11 mouse cellular contexts compared by ENCODE assay signal in genomic region chr11:79644717-79645191, GRCm38 (mm10). TPM values are rescaled to one million over a fixed set of nuclear protein-coding genes. Genes with fewer than 3 reads are reported as not detected.
DNase-seq lines count a peak whose midpoint lies in the region; ATAC-seq and TF ChIP-seq lines count a peak whose summit lies in the region.
"Had no signal": no experiment of that assay in that cellular context is flagged by ENCODE, and none has a peak within 500 bp of the region (broad histone marks: within the 10 kb centered on the region; RNA-seq: fewer than 3 reads in every experiment).

No protein-coding gene starts in this region.

- ATAC-seq in midbrain, embryonic 15.5 days (replicated peaks) = no peak
- no peak for ATAC-seq in midbrain, embryonic 13.5 days
- ATAC-seq in neural tube, embryonic 13.5 days (ENCODE audit: low read depth) = no peak
- ATAC-seq: intestine, embryonic 16.5 days had no signal

- 46% methylated on average over 8 of the region's 8 CpGs for WGBS in midbrain, embryonic 15.5 days
- 53% methylated on average over 8 of the region's 8 CpGs for WGBS in midbrain, embryonic 13.5 days
- 23% methylated on average over 8 of the region's 8 CpGs for WGBS in kidney, adult 2 months
- 25% methylated on average over 8 of the region's 8 CpGs for WGBS in neural tube, embryonic 13.5 days

- no peak overlapping the region for H3K4me2 ChIP-seq in midbrain, embryonic 15.5 days
- no peak overlapping the region for H3K4me2 ChIP-seq in midbrain, embryonic 13.5 days (replicated peaks)
- no peak overlapping the region for H3K4me2 ChIP-seq in neural tube, embryonic 13.5 days
- H3K4me2 ChIP-seq: midbrain, embryonic 11.5 days had no signal

- H3K9ac ChIP-seq in midbrain, embryonic 15.5 days = no peak overlapping the region
- H3K9ac ChIP-seq in midbrain, embryonic 13.5 days (replicated peaks) = no peak overlapping the region
- no peak overlapping the region for H3K9ac ChIP-seq in neural tube, embryonic 13.5 days

- no peaks in the 10 kb centered on the region for H3K9me3 ChIP-seq in midbrain, embryonic 15.5 days
- H3K9me3 ChIP-seq in midbrain, embryonic 13.5 days = no peaks in the 10 kb centered on the region
- no peaks in the 10 kb centered on the region for H3K9me3 ChIP-seq in neural tube, embryonic 13.5 days

- TF ChIP-seq CTCF in gastrocnemius, adult 2 months (IDR thresholded peaks at IDR 0.05) = no peak
- no peak for TF ChIP-seq CTCF in kidney, adult 2 months (conservative IDR thresholded peaks at IDR 0.05; ENCODE audit: insufficient read depth, insufficient read length, low read depth, low read length)

- intact Hi-C loops in gastrocnemius, adult 2 months (cut with DNase I) = no loop called here

- H3K4me1 ChIP-seq in midbrain, embryonic 15.5 days = peaks cover 27% of the 10 kb centered on the region
- H3K4me1 ChIP-seq in midbrain, embryonic 13.5 days (replicated peaks) = peaks cover 71% of the 10 kb centered on the region
- peaks cover 51% of the 10 kb centered on the region for H3K4me1 ChIP-seq in kidney, adult 2 months (ENCODE audit: control insufficient read depth, insufficient read depth, low read length)
- H3K4me1 ChIP-seq in neural tube, embryonic 13.5 days (replicated peaks) = peaks cover 84% of the 10 kb centered on the region

- TF ChIP-seq POLR2A in kidney, adult 2 months (IDR thresholded peaks at IDR 0.05; ENCODE audit: low read depth, low read length) = no peak

- 0 out of 2 replicates have a peak overlapping the region, but pooled peaks have one; percentile 26 for H3K27ac ChIP-seq in midbrain, embryonic 15.5 days
- no peak overlapping the region for H3K27ac ChIP-seq in midbrain, embryonic 13.5 days
- H3K27ac ChIP-seq in gastrocnemius, adult 2 months = peak overlapping the region; percentile 65
- peak overlapping the region; percentile 41 for H3K27ac ChIP-seq in kidney, adult 2 months (ENCODE audit: insufficient read depth, low read depth, low read length)
- H3K27ac ChIP-seq in neural tube, embryonic 13.5 days (replicated peaks) = peak overlapping the region; percentile 46; the same call in 1 of the 2 replicates

- no peak overlapping the region for H3K4me3 ChIP-seq in midbrain, embryonic 15.5 days
- H3K4me3 ChIP-seq in midbrain, embryonic 13.5 days (replicated peaks) = no peak overlapping the region
- no peak overlapping the region for H3K4me3 ChIP-seq in gastrocnemius, adult 2 months
- H3K4me3 ChIP-seq in kidney, adult 2 months (ENCODE audit: insufficient read depth, low read depth, low read length) = no peak overlapping the region
- no peak overlapping the region for H3K4me3 ChIP-seq in neural tube, embryonic 13.5 days

- H3K36me3 ChIP-seq in midbrain, embryonic 15.5 days (replicated peaks) = no peaks in the 10 kb centered on the region
- no peaks in the 10 kb centered on the region for H3K36me3 ChIP-seq in midbrain, embryonic 13.5 days
- no peaks in the 10 kb centered on the region for H3K36me3 ChIP-seq in kidney, adult 2 months (ENCODE audit: control insufficient read depth, insufficient read depth, low read length)
- H3K36me3 ChIP-seq in neural tube, embryonic 13.5 days = no peaks in the 10 kb centered on the region

- peak; percentile 74 for DNase-seq in gastrocnemius, adult 2 months
- peak; percentile 54 for DNase-seq in kidney, adult 2 months
- DNase-seq in cerebellum, postnatal 36 days = no peak
- no peak for DNase-seq in embryo, embryonic 11 days
- DNase-seq in embryo, embryonic 10.5 days (ENCODE audit: low spot score) = no peak
- DNase-seq: liver had no signal

- no peaks in the 10 kb centered on the region for H3K27me3 ChIP-seq in midbrain, embryonic 15.5 days (replicated peaks)
- 0 out of 2 replicates have a peak, but pooled peaks cover 5% of the 10 kb centered on the region for H3K27me3 ChIP-seq in midbrain, embryonic 13.5 days
- H3K27me3 ChIP-seq in kidney, adult 2 months (replicated peaks; ENCODE audit: control insufficient read depth, insufficient read depth, low read length) = no peaks in the 10 kb centered on the region
- H3K27me3 ChIP-seq in neural tube, embryonic 13.5 days = no peaks in the 10 kb centered on the region

RNA-seq across cellular contexts. Expression of gene Rab11fip4, which starts 53.7 kb away (rescaled TPM):
- polyA plus RNA-seq in midbrain, embryonic 15.5 days (2015; fragmentation: Nextera tagmentation; extraction: Ambion mirVana) = 29.5 and 32.9 TPM in 2 replicates
- polyA plus RNA-seq in midbrain, embryonic 13.5 days (2015; fragmentation: Nextera tagmentation; extraction: Ambion mirVana) = 21.8 and 22.2 TPM in 2 replicates
- total RNA-seq in gastrocnemius, adult 2 months (2021) = under 1 TPM; 0.20 to 0.67 TPM
- polyA plus RNA-seq in kidney, adult 2 months (2012; rRNA removed) = 40.8 and 48.0 TPM in 2 replicates
- 24.6 and 25.4 TPM in 2 replicates for polyA plus RNA-seq in neural tube, embryonic 13.5 days (2015; fragmentation: Nextera tagmentation; extraction: Ambion mirVana)

Comparison
In these comparisons a context has a peak if more than half of its experiments do, and no peak if none do; other contexts are left out.
1. DNase-seq: peak in gastrocnemius, adult 2 months (single experiment) and kidney, adult 2 months (single experiment); none in cerebellum, postnatal 36 days (0 of 2), embryo, embryonic 11 days (single experiment) and embryo, embryonic 10.5 days (single experiment).